Mouse (Mus musculus) Patski (cell line): ENCODE measurements around the gene Ncor2. TPM values are rescaled to one million over a fixed set of nuclear protein-coding genes. Genes with fewer than 3 reads are reported as not detected.

Experiments
- ATAC-seq: fragments of 100-300 bp; one replicate; pipeline ENCODE4 v1.8.0; 2021
- CTCF ChIA-PET: fragments of 350-600 bp; sonication (Branson Sonifier 250); formaldehyde crosslinking; loops from one replicate; lab custom pipeline; 2022; ENCODE audit warnings: inconsistent platforms; lab: Charles Lee
- POLR2A ChIA-PET: fragments of 350-600 bp; sonication (Branson Sonifier 250); formaldehyde crosslinking; loops from one replicate; lab custom pipeline; 2022; ENCODE audit warnings: antibody characterized with exemption, inconsistent platforms; lab: Charles Lee
- DNase-seq: peaks from one replicate; pipeline ENCODE4 v3.0.0-alpha.2; 2011; ENCODE audit warnings: low read depth, low spot score
- H3K27me3 ChIP-seq: fragments of 371-371 bp; one replicate; pipeline ENCODE4 v1.5.1; 2021
- CTCF ChIP-seq: fragments of 100-300 bp; IDR thresholded peaks from one replicate; pipeline ENCODE4 v1.5.1; 2021
- in situ Hi-C: fragments of 300-500 bp; cut with MboI; formaldehyde crosslinking; loops from 3 replicates; pipeline ENCODE4 v1.11.1; 2018; ENCODE audit warnings: low pct_unique_long_range_greater_than_20kb, mixed read lengths
- polyA plus RNA-seq: library from polyadenylated mRNA; unstranded; gene quantifications from one replicate; pipeline ENCODE4 v1.2.3, GENCODE M21; 2021

Ncor2 gene
- polyA plus RNA-seq, 1 experiment from 2014 or later = 98.6 TPM

DNA sequence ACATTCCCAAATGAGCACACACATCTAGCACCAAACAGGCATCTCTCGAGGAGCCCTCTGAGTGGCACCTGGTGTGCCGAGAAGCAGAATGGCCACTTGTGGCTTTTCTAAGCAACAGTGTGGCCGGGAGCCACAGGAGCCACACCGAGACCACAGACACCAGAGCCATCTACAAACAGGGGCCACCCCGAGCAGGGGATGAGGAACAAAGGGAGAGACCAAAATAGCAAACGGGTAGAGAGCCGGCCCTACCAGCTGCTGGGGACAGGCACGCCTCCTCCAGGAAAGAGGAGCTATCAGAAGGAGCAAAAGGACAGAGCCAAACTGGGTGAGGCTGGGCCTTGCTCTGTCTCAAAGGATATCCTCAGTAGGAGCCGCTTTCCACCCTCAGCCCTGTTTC lies 102.8 kb downstream of the Ncor2 start:
- DNase-seq (no peak), ATAC-seq (no peak)
- ChIA-PET POLR2A (no interaction called here), CTCF (interaction anchor here (1.5 kb wide), 1 partner anchor 9 kb away, joined by 4 read pairs; no protein-coding TSS in a partner anchor)
- TF ChIP-seq CTCF = no peak
- in situ Hi-C loops = no loop called here
- no peaks in the 10 kb centered on the region for H3K27me3 ChIP-seq

DNA sequence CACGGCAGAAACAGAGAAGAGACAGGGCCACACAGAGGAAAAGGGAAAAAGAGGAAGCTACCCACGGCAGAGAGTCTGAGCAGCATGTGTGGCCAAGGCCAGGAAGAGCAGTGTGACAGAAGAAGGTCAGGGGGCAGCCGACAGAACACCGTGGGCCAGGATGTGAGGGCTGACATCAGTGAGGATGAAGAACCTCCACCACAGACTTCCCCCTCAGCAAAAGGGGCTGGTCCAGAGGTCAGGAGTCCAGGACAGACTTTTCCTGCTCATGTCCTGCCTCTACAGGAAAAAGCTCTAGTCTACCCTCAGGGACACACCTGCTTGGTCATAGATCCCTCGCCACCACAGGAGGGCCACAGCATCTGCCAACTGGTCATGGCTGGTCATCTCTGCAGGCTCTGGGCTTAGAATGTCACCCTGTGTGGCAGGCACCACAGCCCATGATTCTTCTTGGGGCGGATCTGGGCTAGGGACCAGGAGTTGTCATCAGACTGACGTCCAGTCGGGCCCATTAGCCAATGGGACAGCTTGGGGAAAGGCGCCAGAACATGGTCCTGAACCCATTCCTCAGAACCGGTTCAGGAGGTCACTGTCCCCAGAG lies 104.3 kb downstream of the Ncor2 start:
- no peak for DNase-seq
- no peak for TF ChIP-seq CTCF
- in situ Hi-C loops = loop anchor here (5.0 kb wide), 2 partner anchors 103 to 173 kb away; partner anchors contain the start of gene Ncor2

DNA sequence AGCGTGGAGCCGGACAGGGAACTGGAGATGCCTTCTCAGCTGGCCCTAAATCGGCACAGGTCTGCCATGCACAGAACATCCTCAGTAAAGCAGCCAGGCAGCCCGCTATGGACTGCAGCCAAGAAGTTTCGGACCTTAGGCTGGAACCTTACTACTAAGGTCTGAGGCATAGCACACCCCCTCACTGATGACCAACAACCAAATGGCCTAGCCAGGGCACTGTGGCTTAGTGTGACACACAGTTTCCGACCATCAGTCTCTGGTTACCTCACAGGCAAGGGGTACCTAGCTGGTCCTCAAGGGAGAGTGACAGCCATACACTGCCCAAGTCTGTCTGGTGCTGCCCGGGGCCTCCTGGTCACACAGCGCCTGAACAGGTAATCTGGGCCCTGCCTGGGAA lies 105.1 kb downstream of the Ncor2 start:
- no peak for DNase-seq
- no peak for TF ChIP-seq CTCF

More for the DNA sequence above, 104.3 kb downstream of the Ncor2 start:
- ATAC-seq = no peak
- no peaks in the 10 kb centered on the region for H3K27me3 ChIP-seq
- ChIA-PET POLR2A (interaction anchor here (0.6 to 1.2 kb wide), 2 partner anchors 18 to 54 kb away, joined by 3 read pairs; no protein-coding TSS in a partner anchor), CTCF (interaction anchor here (1.0 to 1.5 kb wide), 3 partner anchors 8 to 20 kb away, joined by 3 to 4 read pairs (median 3); no protein-coding TSS in a partner anchor)

GRCm38 (mm10) chr5:125073335-125073734 lies 105.7 kb downstream of the Ncor2 start:
- DNase-seq (no peak), ATAC-seq (no peak)
- no peaks in the 10 kb centered on the region for H3K27me3 ChIP-seq
- no peak for TF ChIP-seq CTCF
- in situ Hi-C loops = loop anchor here (5.0 kb wide), 2 partner anchors 104 to 174 kb away; partner anchors contain the start of gene Ncor2
- ChIA-PET POLR2A (interaction anchor here (0.6 to 0.8 kb wide), 2 partner anchors 82 to 164 kb away, joined by 3 read pairs; no protein-coding TSS in a partner anchor), CTCF (interaction anchor here (0.9 to 1.5 kb wide), 4 partner anchors 12 to 142 kb away, joined by 3 to 4 read pairs (median 4); no protein-coding TSS in a partner anchor)

More for the DNA sequence above, 105.1 kb downstream of the Ncor2 start:
- in situ Hi-C loops = loop anchor here (5.0 kb wide), 2 partner anchors 103 to 173 kb away; partner anchors contain the start of gene Ncor2
- ATAC-seq = no peak
- ChIA-PET POLR2A (interaction anchor here (0.8 kb wide), 1 partner anchor 164 kb away, joined by 3 read pairs; no protein-coding TSS in a partner anchor), CTCF (interaction anchor here (1.0 to 1.3 kb wide), 2 partner anchors 12 to 17 kb away, joined by 3 to 4 read pairs; no protein-coding TSS in a partner anchor)
- no peaks in the 10 kb centered on the region for H3K27me3 ChIP-seq

DNA sequence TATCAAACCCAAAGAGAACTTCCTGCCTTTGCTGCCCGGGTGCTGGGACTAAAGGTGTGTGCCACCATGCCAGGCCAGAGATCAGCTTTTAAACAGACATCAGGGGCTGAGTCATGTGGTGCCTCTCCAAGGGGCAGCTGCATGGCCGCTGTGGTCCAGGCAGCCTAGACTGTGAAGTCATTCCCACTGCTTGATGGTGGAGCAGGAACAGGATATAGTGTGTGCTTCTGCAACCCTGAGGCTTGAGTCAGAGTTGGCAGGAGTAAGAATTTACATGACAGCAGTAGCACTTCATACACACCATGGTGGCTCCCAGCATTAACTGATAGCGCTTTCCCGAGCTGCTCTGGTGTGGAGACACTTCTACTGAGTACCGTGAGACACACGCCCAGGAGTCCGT lies 106.6 kb downstream of the Ncor2 start:
- CTCF ChIA-PET = interaction anchor here (1.0 to 1.5 kb wide), 3 partner anchors 15 to 199 kb away, joined by 3 to 4 read pairs (median 3); no protein-coding TSS in a partner anchor
- H3K27me3 ChIP-seq = no peaks in the 10 kb centered on the region
- ATAC-seq (peak; percentile 72), DNase-seq (peak; percentile 79)
- POLR2A ChIA-PET = interaction anchor here (1.3 to 1.4 kb wide), 2 partner anchors 9 to 105 kb away, joined by 3 to 6 read pairs; no protein-coding TSS in a partner anchor
- in situ Hi-C loops = loop anchor here (5.0 kb wide), 2 partner anchors 105 to 175 kb away; partner anchors contain the start of gene Ncor2
- no peak for TF ChIP-seq CTCF

DNA sequence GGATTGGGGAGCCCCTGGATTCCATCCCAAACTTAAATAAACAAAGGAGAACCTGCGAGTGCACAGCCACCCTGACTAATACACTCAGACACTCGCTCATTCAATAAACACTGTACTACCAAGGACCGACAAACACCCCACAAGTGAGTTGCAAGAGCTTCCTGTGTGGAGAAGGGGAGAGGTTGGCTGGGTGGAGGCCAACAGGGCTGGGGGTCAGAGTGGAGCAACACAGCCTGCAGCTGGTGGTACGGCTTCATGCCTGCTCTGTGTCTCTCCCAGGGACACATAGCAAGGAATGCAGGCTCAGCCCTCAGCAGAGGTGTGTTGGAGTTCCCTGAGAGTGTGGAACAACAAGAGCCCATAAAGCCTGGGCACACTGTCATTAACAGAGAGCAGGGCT lies 107.1 kb downstream of the Ncor2 start:
- in situ Hi-C loops = loop anchor here (5.0 kb wide), 2 partner anchors 105 to 175 kb away; partner anchors contain the start of gene Ncor2
- ChIA-PET CTCF (interaction anchor here (1.0 to 1.7 kb wide), 4 partner anchors 15 to 199 kb away, joined by 3 to 4 read pairs (median 4); no protein-coding TSS in a partner anchor), POLR2A (interaction anchor here (1.3 to 1.4 kb wide), 2 partner anchors 9 to 106 kb away, joined by 3 to 6 read pairs; no protein-coding TSS in a partner anchor)
- no peak for TF ChIP-seq CTCF
- peak; percentile 5 for ATAC-seq
- H3K27me3 ChIP-seq = no peaks in the 10 kb centered on the region
- no peak for DNase-seq

GRCm38 (mm10) chr5:125070399-125070798 lies 108.6 kb downstream of the Ncor2 start:
- ATAC-seq (no peak), DNase-seq (no peak)
- ChIA-PET CTCF (interaction anchor here (1.1 to 1.7 kb wide), 4 partner anchors 8 to 136 kb away, joined by 3 to 4 read pairs (median 4); no protein-coding TSS in a partner anchor), POLR2A (interaction anchor here (0.9 to 1.8 kb wide), 2 partner anchors 12 to 14 kb away, joined by 3 to 4 read pairs; no protein-coding TSS in a partner anchor)
- H3K27me3 ChIP-seq = no peaks in the 10 kb centered on the region
- TF ChIP-seq CTCF = no peak
- in situ Hi-C loops = loop anchor here (5.0 kb wide), 2 partner anchors 107 to 177 kb away; partner anchors contain the start of gene Ncor2

DNA sequence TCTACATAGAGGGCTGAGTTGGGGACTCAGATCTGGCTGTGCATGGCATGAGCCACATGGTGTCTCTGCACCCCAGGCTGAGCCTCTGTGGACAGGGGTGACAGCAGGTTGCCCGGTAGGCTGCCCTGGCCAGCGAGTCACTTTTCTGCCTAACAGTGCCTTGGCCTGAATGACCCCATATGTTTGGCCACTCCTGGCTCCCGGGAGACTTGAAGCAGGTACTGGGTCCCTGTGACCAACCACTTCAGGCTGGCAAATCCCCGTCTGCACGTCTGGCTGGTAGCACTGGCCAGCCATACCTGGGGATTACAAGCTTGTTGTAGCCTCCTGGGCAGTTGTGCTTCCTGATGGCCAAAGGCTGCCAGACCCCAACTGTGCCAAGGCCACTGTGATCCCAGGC lies 109.1 kb downstream of the Ncor2 start:
- ChIA-PET CTCF (interaction anchor here (1.1 to 1.4 kb wide), 2 partner anchors 8 to 13 kb away, joined by 4 read pairs; no protein-coding TSS in a partner anchor), POLR2A (interaction anchor here (0.9 to 1.8 kb wide), 2 partner anchors 11 to 13 kb away, joined by 3 to 4 read pairs; no protein-coding TSS in a partner anchor)
- no peaks in the 10 kb centered on the region for H3K27me3 ChIP-seq
- ATAC-seq = no peak
- TF ChIP-seq CTCF = no peak
- DNase-seq = no peak
- in situ Hi-C loops = loop anchor here (5.0 kb wide), 2 partner anchors 107 to 177 kb away; partner anchors contain the start of gene Ncor2

- no peak for TF ChIP-seq CTCF
- no peak for ATAC-seq
- DNase-seq = no peak
Observed at GRCm38 (mm10) chr5:125069426-125069825, 109.6 kb downstream of the Ncor2 start.

More at GRCm38 (mm10) chr5:125069426-125069825, 109.6 kb downstream of the Ncor2 start:
- ChIA-PET CTCF (no interaction called here), POLR2A (interaction anchor here (1.8 kb wide), 1 partner anchor 11 kb away, joined by 4 read pairs; no protein-coding TSS in a partner anchor)
- in situ Hi-C loops = no loop called here
- no peaks in the 10 kb centered on the region for H3K27me3 ChIP-seq
